Mouse (Mus musculus) cerebellum, adult 2 months (tissue): Measurements from ENCODE around the gene Gm1673. TPM values are rescaled to one million over a fixed set of nuclear protein-coding genes. Genes with fewer than 3 reads are reported as not detected.

Experiments used
- DNase-seq, 2 experiments: peaks; one replicate each; pipeline ENCODE4 v3.0.0; 2021
- H3K27ac ChIP-seq: fragments of 200-500 bp; 2 replicates; pipeline ENCODE4 v1.5.1; 2012; ENCODE audit warnings: low read length, control low read depth, inconsistent platforms; ENCODE audit not compliant: insufficient read depth
- H3K27me3 ChIP-seq: fragments of 200-500 bp; 2 replicates; pipeline ENCODE4 v1.6.1; 2012; ENCODE audit warnings: inconsistent platforms, mild to moderate bottlenecking, low read length, moderate library complexity; ENCODE audit not compliant: control insufficient read depth, insufficient read depth
- H3K4me1 ChIP-seq: fragments of 200-500 bp; 2 replicates; pipeline ENCODE4 v1.6.1; 2011; ENCODE audit warnings: low read length; ENCODE audit not compliant: control insufficient read depth, insufficient read depth
- H3K4me3 ChIP-seq: fragments of 200-500 bp; replicated peaks from 2 replicates; pipeline ENCODE3; 2011; ENCODE audit warnings: mild to moderate bottlenecking, low read depth, low read length, control low read depth; ENCODE audit not compliant: insufficient read depth
- CTCF ChIP-seq: fragments of 200-500 bp; IDR thresholded peaks from 2 replicates; pipeline ENCODE4 v1.5.1; 2011; ENCODE audit warnings: low read depth, mild to moderate bottlenecking, control low read depth, low read length, moderate library complexity, borderline replicate concordance; ENCODE audit not compliant: insufficient read depth
- POLR2A ChIP-seq: fragments of 200-500 bp; IDR thresholded peaks from 2 replicates; pipeline ENCODE4 v1.6.1; 2011; ENCODE audit warnings: low read length, control low read depth, borderline replicate concordance; ENCODE audit not compliant: insufficient read depth
- WGBS: fragments of 180-500 bp; shearing (Covaris S2); methylation state at CpG from one replicate; pipeline ENCODE4 v1.1.7; 2018; 5-methylcytosine and 5-hydroxymethylcytosine counted together
- polyA plus RNA-seq: library from polyadenylated mRNA; depleted of rRNA; stranded (reverse); fragments of >200 nt; gene quantifications from 2 replicates; pipeline ENCODE4 v1.2.3, GENCODE M21; 2012; rRNA removed

Gene Gm1673
- 164 and 171 TPM in 2 replicates for polyA plus RNA-seq

DNA sequence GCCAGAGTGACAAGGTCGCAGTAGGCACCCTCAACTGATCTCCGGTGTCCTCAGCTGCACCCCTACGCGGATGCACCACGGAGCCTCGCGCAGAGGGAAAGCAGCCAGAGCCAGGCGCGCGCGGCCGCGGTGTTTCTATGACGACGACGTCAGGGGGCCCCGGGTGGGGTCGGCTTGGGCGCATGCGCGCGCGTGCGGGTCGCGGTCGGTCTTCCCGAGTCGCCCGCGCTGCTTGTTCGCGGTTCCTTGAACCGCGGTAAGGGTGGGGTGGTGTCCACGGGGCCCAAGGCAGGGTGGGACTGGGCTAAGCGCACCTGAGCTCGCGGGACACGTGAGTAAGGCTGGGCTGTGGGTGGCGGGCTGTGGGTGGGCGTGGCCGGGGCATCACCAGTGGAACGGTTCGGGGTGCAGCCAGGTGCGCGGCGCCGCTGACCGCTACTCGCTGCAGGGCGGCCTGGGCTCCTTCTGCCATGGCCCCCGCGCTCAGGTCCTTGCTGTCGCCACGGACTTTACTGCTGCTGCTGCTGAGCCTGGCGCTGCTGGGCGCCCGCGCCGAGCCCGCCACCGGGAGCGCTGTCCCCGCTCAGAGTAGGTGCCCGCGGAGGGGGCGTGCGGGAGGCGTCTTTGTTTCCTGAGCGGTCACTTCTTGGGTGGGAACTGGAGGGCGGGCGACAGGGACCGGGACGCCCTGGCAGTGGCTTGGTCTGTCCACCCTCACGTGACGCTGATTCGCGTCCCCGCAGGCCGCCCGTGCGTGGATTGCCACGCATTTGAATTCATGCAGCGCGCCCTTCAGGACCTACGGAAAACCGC lies at the start of gene Gm1673:
Gm1673 (plus strand) TSS at position 125 of the 813 bp plus-strand sequence.
- Histone ChIP-seq H3K27ac (peak within 1 kb of the TSS; percentile 65; the same call in 1 of the 2 replicates), H3K27me3 (no peaks in the 10 kb centered on the region), H3K4me3 (peak within 1 kb of the TSS; percentile 82), H3K4me1 (peaks cover 7% of the 10 kb centered on the region)
- under 1% methylated on average over 88 of the region's 88 CpGs for WGBS
- TF ChIP-seq CTCF, result no peak
- peak; percentile 64; the same call in 1 of the 2 replicates for TF ChIP-seq POLR2A
- DNase-seq, result peak; percentile 89 to 91

DNA sequence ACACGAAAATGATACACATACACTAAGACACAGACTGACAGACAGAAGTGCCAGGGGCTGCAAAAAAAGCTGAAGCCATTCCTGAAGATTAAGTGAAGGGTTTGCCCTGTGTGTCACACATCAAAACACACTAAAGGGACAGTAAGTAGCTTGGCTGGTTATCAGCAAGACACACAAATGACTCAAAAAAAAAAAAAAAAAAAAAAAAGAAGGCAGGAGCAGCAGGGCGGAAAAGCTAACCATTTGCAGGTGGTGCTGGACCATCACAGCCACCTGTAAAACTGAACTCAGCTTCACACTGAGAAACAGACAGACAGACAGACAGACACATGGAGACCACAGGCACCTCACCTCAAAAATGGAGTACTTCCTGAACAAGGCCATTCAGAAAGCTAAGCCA lies 49.2 kb upstream of the Gm1673 start:
- WGBS, result 83% methylated on average over 2 of the region's 2 CpGs
- Histone ChIP-seq H3K4me1 (no peaks in the 10 kb centered on the region; the same call in 1 of the 2 replicates), H3K4me3 (no peak overlapping the region), H3K27ac (no peak overlapping the region), H3K27me3 (no peaks in the 10 kb centered on the region)
- no peak for DNase-seq
- no peak for TF ChIP-seq CTCF
- no peak for TF ChIP-seq POLR2A

DNA sequence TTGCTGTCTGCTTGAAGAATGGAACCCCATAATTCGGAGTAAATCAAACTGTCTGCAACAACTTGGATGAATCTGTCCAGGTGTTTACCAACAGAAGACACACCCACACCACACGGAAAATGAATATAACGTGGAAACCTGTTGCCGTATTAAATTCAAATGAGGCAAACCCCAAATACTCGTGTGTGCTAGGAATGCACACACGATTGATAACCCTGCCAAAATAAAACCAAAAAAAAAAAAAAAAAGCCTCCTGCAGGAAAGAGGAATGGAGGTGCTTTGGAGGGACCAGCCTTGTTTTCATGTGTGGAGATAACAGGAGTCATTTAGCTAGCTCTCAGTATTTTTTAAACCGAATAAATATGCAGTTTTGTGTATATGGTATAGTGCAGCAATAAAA lies 48.4 kb upstream of the Gm1673 start:
- DNase-seq, result no peak
- no peak overlapping the region for H3K4me3 ChIP-seq
- TF ChIP-seq POLR2A, result no peak
- no peak for TF ChIP-seq CTCF

DNA sequence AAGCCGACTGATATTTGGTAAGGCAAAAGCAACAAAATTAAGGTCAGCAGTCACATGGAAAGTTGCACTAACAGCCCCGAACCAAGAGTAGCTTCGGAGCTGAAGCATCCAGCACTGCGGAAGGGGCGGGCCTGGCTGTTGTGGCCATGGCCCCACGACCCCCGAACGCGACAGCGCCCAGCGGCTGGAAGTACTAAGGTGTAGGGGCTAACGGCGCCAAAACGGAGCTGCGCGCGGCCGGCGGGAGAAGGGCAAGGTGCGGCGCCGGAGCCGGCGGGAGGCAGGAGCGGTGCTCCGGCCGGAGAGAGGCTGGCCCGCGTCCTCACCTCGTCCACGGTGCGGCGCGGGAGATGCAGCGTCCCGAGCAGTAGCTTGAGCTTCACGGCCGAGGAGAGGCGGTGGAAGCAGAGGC lies 47.5 kb upstream of the Gm1673 start:
- TF ChIP-seq POLR2A (no peak), CTCF (no peak)
- WGBS, result under 1% methylated on average over 39 of the region's 39 CpGs

More for the DNA sequence above, 48.4 kb upstream of the Gm1673 start:
- Histone ChIP-seq H3K4me1 (no peaks in the 10 kb centered on the region; the same call in 1 of the 2 replicates), H3K27ac (no peak overlapping the region), H3K27me3 (no peaks in the 10 kb centered on the region)
- WGBS, result 51% methylated on average over 7 of the region's 7 CpGs

DNA sequence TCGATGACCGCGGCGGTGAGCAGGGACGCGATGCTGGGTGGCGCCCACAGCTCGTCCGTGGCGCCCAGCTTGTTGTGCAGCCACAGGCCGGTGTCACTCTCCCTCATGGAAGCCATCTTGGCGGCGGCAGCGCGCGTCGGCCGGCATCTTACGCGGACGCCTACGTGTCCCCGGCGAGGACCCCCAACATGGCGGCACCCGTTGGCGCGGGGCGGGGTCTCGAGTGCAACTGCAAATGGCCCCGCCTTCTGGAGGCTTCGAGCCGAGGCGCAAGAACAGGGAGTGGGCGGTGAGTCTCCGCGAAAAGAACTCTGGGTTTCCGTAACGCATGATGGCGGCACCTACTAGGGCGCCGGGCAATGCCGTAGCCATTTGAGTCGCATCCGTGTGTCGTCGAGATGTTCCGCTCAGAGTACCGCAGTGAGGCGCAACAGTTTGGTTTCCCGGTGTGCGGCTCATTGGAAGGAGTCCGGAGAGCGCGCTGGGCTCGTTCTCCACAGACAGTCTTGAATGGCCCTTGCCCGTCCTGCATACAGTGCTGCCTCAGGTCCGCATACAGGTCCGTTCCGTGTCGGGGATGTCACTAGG lies 47.0 kb upstream of the Gm1673 start, which contains the start of gene Nelfa:
Nelfa (minus strand) TSS at position 294 of the 588 bp plus-strand sequence.
- TF ChIP-seq POLR2A (peak; percentile 70), CTCF (no peak)
- Histone ChIP-seq H3K27ac (peak within 1 kb of the TSS; percentile 89), H3K27me3 (no peaks in the 10 kb centered on the region), H3K4me3 (peak within 1 kb of the TSS; percentile 80), H3K4me1 (no peaks in the 10 kb centered on the region; the same call in 1 of the 2 replicates)
- WGBS, result under 1% methylated on average over 60 of the region's 61 CpGs
- peak; percentile 99 for DNase-seq

More for the DNA sequence above, 47.5 kb upstream of the Gm1673 start:
- Histone ChIP-seq H3K4me1 (no peaks in the 10 kb centered on the region; the same call in 1 of the 2 replicates), H3K27me3 (no peaks in the 10 kb centered on the region), H3K27ac (peak overlapping the region; percentile 89), H3K4me3 (peak overlapping the region; percentile 80)
- no peak for DNase-seq

DNA sequence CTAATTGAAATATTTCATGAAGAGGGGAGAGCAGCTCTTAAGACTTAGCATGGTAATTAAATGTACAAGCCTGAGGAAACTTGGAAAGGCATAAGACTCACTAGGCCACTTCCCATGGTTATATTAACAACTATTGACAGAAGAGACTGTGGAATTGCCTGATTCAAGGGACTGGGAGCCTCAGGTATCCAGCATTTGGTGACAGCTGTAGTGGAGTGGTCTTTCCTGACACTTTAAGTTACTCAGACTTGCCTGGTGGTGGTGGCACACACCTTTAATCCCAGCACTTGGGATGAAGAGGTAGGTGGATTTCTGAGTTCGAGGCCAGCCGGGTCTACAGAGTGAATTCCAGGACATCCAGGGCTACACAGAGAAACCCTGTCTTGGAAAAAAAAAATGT lies 46.0 kb upstream of the Gm1673 start:
- WGBS, result 100% methylated on average over 2 of the region's 2 CpGs
- DNase-seq, result no peak
- no peak for TF ChIP-seq CTCF
- no peak for TF ChIP-seq POLR2A
- Histone ChIP-seq H3K27ac (no peak overlapping the region), H3K4me1 (no peaks in the 10 kb centered on the region; the same call in 1 of the 2 replicates), H3K27me3 (no peaks in the 10 kb centered on the region), H3K4me3 (no peak overlapping the region)

DNA sequence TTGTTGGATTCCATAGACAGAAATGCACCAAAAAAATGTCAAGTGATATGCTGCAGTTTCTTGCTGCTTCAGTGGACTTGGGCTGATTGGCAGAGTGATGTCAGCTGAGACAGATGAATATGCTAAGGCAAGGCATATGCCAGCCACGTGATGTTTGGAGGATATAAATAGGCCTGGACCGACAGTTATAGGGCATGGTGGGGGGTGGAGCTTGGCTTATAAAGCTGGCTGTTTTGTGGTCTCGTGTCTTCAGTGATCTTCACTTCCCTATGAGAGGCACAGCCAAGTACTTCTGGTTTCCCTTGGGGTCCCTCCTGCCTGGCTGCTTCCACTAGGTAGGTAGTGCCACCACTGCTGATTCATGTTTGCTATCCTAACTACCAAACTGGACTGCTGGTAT lies 44.8 kb upstream of the Gm1673 start:
- WGBS, result 29% methylated on average over 3 of the region's 3 CpGs
- Histone ChIP-seq H3K27me3 (no peaks in the 10 kb centered on the region), H3K27ac (no peak overlapping the region), H3K4me1 (no peaks in the 10 kb centered on the region; the same call in 1 of the 2 replicates), H3K4me3 (no peak overlapping the region)
- no peak for DNase-seq
- TF ChIP-seq POLR2A (no peak), CTCF (no peak)
